ENCODE assay signal across 17 mouse cellular contexts in genomic region chr16:91851456-91852231, GRCm38 (mm10).
A peak's percentile ranks its signal among the peaks of the same experiment; 100 is the strongest.
DNase-seq lines count a peak whose midpoint lies in the region; ATAC-seq and TF ChIP-seq lines count a peak whose summit lies in the region.
"Had no signal": no experiment of that assay in that cellular context is flagged by ENCODE, and none has a peak within 500 bp of the region (broad histone marks: within the 10 kb centered on the region; RNA-seq: fewer than 3 reads in every experiment).

No protein-coding gene starts in this region.

- 0 out of 2 replicates have a peak overlapping the region, but pooled peaks have one; percentile 16 for H3K27ac ChIP-seq in heart, postnatal 0 days (ENCODE audit: low read depth)
- no peak overlapping the region for H3K27ac ChIP-seq in midbrain, embryonic 15.5 days
- H3K27ac ChIP-seq in midbrain, embryonic 14.5 days (replicated peaks; ENCODE audit: low read depth, low read length): no peak overlapping the region
- peak overlapping the region; percentile 13; the same call in 1 of the 2 replicates for H3K27ac ChIP-seq in liver, embryonic 16.5 days (ENCODE audit: low read length)
- H3K27ac ChIP-seq: heart, embryonic 15.5 days; liver, embryonic 14.5 days; stomach, embryonic 15.5 days had no signal

- H3K9ac ChIP-seq in heart, postnatal 0 days (replicated peaks; ENCODE audit: low read depth, low read length): no peak overlapping the region
- no peak overlapping the region for H3K9ac ChIP-seq in midbrain, embryonic 15.5 days
- no peak overlapping the region for H3K9ac ChIP-seq in midbrain, embryonic 14.5 days (replicated peaks; ENCODE audit: low read length)
- no peak overlapping the region for H3K9ac ChIP-seq in liver, embryonic 16.5 days (ENCODE audit: low read depth, low read length)
- H3K9ac ChIP-seq: heart, embryonic 15.5 days; liver, embryonic 14.5 days; stomach, embryonic 15.5 days had no signal

- no peak overlapping the region for H3K4me3 ChIP-seq in heart, postnatal 0 days (ENCODE audit: low read depth, low read length)
- H3K4me3 ChIP-seq in midbrain, embryonic 15.5 days: no peak overlapping the region
- H3K4me3 ChIP-seq in midbrain, embryonic 14.5 days (replicated peaks; ENCODE audit: low read depth, low read length): no peak overlapping the region
- no peak overlapping the region for H3K4me3 ChIP-seq in liver, embryonic 16.5 days (ENCODE audit: low read depth, low read length)
- H3K4me3 ChIP-seq: erythroblast, embryonic 14.5 days; heart, embryonic 15.5 days; myocyte; stomach, embryonic 15.5 days had no signal

- peaks cover 21% of the 10 kb centered on the region for H3K4me1 ChIP-seq in heart, postnatal 0 days (ENCODE audit: control insufficient read depth, insufficient read depth)
- H3K4me1 ChIP-seq in midbrain, embryonic 15.5 days: no peaks in the 10 kb centered on the region
- no peaks in the 10 kb centered on the region for H3K4me1 ChIP-seq in midbrain, embryonic 14.5 days (ENCODE audit: control insufficient read depth, insufficient read depth, low read length)
- H3K4me1 ChIP-seq in liver, embryonic 16.5 days (ENCODE audit: control insufficient read depth, low read depth, low read length): no peaks in the 10 kb centered on the region; the same call in 1 of the 2 replicates

- intact Hi-C loops in heart, postnatal 25 days (cut with DNase I): loop anchor here (5.0 kb wide), 1 partner anchor 66 kb away; no protein-coding TSS in a partner anchor

- H3K9me3 ChIP-seq in heart, postnatal 0 days (replicated peaks; ENCODE audit: control insufficient read depth, low read length): no peaks in the 10 kb centered on the region
- H3K9me3 ChIP-seq in midbrain, embryonic 15.5 days: no peaks in the 10 kb centered on the region
- H3K9me3 ChIP-seq in midbrain, embryonic 14.5 days (ENCODE audit: control insufficient read depth, low read length): no peaks in the 10 kb centered on the region
- H3K9me3 ChIP-seq in liver, embryonic 16.5 days (replicated peaks; ENCODE audit: control insufficient read depth, low read length): no peaks in the 10 kb centered on the region
- H3K9me3 ChIP-seq: G1E; heart, embryonic 15.5 days; stomach, embryonic 15.5 days had no signal

- no peak for TF ChIP-seq CTCF in heart, postnatal 0 days (IDR thresholded peaks at IDR 0.05; ENCODE audit: low read depth)

- H3K27me3 ChIP-seq in heart, postnatal 0 days (ENCODE audit: control insufficient read depth, insufficient read depth, low read length): no peaks in the 10 kb centered on the region
- no peaks in the 10 kb centered on the region for H3K27me3 ChIP-seq in midbrain, embryonic 15.5 days (replicated peaks)
- no peaks in the 10 kb centered on the region for H3K27me3 ChIP-seq in midbrain, embryonic 14.5 days (ENCODE audit: control insufficient read depth, insufficient read depth, low read length)
- H3K27me3 ChIP-seq in liver, embryonic 16.5 days (ENCODE audit: control insufficient read depth, insufficient read depth, low read depth, low read length): no peaks in the 10 kb centered on the region
- H3K27me3 ChIP-seq: heart, embryonic 15.5 days; stomach, embryonic 15.5 days had no signal

- H3K36me3 ChIP-seq in heart, postnatal 0 days (replicated peaks; ENCODE audit: control insufficient read depth, insufficient read depth, low read length): peaks cover 34% of the 10 kb centered on the region
- peaks cover 45% of the 10 kb centered on the region for H3K36me3 ChIP-seq in midbrain, embryonic 15.5 days (replicated peaks)
- peaks cover 83% of the 10 kb centered on the region for H3K36me3 ChIP-seq in midbrain, embryonic 14.5 days (ENCODE audit: control insufficient read depth, insufficient read depth, low read length)
- peaks cover 32% of the 10 kb centered on the region for H3K36me3 ChIP-seq in liver, embryonic 16.5 days (ENCODE audit: control insufficient read depth, insufficient read depth)

- H3K4me2 ChIP-seq in heart, postnatal 0 days (ENCODE audit: low read depth, low read length): no peak overlapping the region
- no peak overlapping the region for H3K4me2 ChIP-seq in midbrain, embryonic 15.5 days
- no peak overlapping the region for H3K4me2 ChIP-seq in midbrain, embryonic 14.5 days (ENCODE audit: low read length)
- no peak overlapping the region for H3K4me2 ChIP-seq in liver, embryonic 16.5 days (ENCODE audit: low read depth, low read length)
- H3K4me2 ChIP-seq: heart, embryonic 15.5 days; stomach, embryonic 15.5 days had no signal

- peak; percentile 57 for DNase-seq in adrenal gland, postnatal 14 days
- DNase-seq in adrenal gland, adult 18-20 months (ENCODE audit: low spot score in 2 of 2): no peak
- no peak for DNase-seq in heart, postnatal 0 days (ENCODE audit: low spot score)
- no peak for DNase-seq in heart, postnatal 25 days (ENCODE audit: low spot score)
- DNase-seq in midbrain, embryonic 14.5 days: no peak
- no peak for DNase-seq in cerebellum, adult 11-12 months
- DNase-seq: right cerebral cortex, postnatal 4 days; thymus, postnatal 36 days had no signal

- 67% methylated on average over 19 of the region's 19 CpGs for WGBS in heart, postnatal 0 days
- WGBS in midbrain, embryonic 15.5 days: 87% methylated on average over 19 of the region's 19 CpGs
- 87% methylated on average over 19 of the region's 19 CpGs for WGBS in midbrain, embryonic 14.5 days
- WGBS in liver, embryonic 16.5 days (ENCODE audit: insufficient replicate concordance): 60% methylated on average over 19 of the region's 19 CpGs

- ATAC-seq in heart, postnatal 0 days (ENCODE audit: insufficient read depth, low read depth): no peak
- ATAC-seq in midbrain, embryonic 15.5 days (replicated peaks): peak; percentile 14; the same call in 1 of the 2 replicates
- no peak for ATAC-seq in midbrain, embryonic 14.5 days (ENCODE audit: low FRiP score, low TSS enrichment)
- ATAC-seq in liver, embryonic 16.5 days (ENCODE audit: low read depth): 0 out of 2 replicates have a peak, but pooled peaks have one; percentile 10
- ATAC-seq: intestine, postnatal 0 days had no signal

- TF ChIP-seq EP300 in heart, postnatal 0 days (IDR thresholded peaks at IDR 0.05; ENCODE audit: low read depth): no peak

Comparison
In these comparisons a context has a peak if more than half of its experiments do, and no peak if none do; other contexts are left out.
1. ATAC-seq: peak in midbrain, embryonic 15.5 days (single experiment) and liver, embryonic 16.5 days (single experiment); none in heart, postnatal 0 days (single experiment) and midbrain, embryonic 14.5 days (single experiment).
2. H3K27ac ChIP-seq: peak in heart, postnatal 0 days (single experiment) and liver, embryonic 16.5 days (single experiment); none in midbrain, embryonic 15.5 days (single experiment) and midbrain, embryonic 14.5 days (single experiment).